Mouse (Mus musculus): ENCODE measurements around the gene Aspdh. TPM values are rescaled to one million over a fixed set of nuclear protein-coding genes. Genes with fewer than 3 reads are reported as not detected.

The Aspdh gene
- 3.8 and 4.0 TPM in 2 replicates for polyA plus RNA-seq (2015; fragmentation: Nextera tagmentation; extraction: Ambion mirVana)

DNA sequence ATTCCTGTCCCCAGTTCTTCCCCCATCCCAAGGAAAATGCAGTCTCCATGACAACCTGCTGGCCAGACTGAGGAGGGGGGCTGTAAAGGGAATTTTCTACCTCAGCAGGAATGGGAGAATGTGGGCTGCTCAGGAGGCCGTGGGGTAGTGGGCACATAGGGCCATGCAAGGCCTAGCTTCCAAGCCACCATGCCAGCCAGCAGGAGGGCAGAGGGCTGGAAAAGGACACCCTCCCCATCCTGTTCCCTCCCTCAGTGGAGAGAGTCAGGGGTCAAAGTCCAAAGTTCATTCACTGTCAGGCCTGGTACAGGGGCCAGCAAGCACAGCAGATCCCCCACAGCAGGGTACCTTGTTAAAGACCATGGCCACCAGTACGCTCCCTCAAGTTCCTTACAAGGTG, at the start of gene Aspdh:
Gene Aspdh (plus strand): TSS at position 281 of the 400 bp plus-strand sequence.
- Histone ChIP-seq H3K4me3 (no peak within 1 kb of the TSS), H3K4me1 (peaks cover 60% of the 10 kb centered on the region), H3K27ac (peak within 1 kb of the TSS; percentile 79), H3K27me3 (peaks cover 4% of the 10 kb centered on the region), H3K36me3 (ENCODE audit: poor library complexity, severe bottlenecking) (peaks cover 40% of the 10 kb centered on the region), H3K9me3 (replicated peaks) (no peaks in the 10 kb centered on the region), H3K9ac (peak within 1 kb of the TSS; percentile 50), H3K4me2 (peak within 1 kb of the TSS; percentile 32)
- ATAC-seq, result no peak
- WGBS, result 47% methylated on average over 2 of the region's 2 CpGs

DNA sequence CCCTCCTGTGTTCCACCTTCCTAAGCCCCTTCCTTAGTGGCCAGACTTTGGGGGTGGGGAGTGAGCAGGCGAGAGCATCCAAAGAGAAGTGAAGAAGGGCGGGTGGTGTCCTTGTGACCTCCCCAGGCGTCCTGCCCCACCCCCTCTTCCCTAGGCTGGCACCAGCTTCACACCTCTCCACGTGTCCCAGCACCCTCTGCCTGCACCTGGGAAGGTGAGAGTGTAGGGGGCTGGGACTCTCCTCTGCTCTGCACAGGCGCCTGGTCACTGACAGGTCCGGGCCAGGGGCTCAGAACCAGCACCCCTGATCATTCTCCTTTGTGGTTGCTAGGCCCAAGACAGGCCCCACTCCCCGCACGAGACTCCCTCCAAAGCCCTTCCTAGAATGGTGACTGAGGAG, 37.5 kb upstream of the Aspdh start:
- 8% methylated on average over 8 of the region's 8 CpGs for WGBS
- H3K9ac ChIP-seq, result peak overlapping the region; percentile 59
- no peaks in the 10 kb centered on the region for H3K9me3 ChIP-seq (replicated peaks)
- H3K4me1 ChIP-seq, result peaks cover 48% of the 10 kb centered on the region
- H3K27me3 ChIP-seq, result no peaks in the 10 kb centered on the region; the same call in 1 of the 2 replicates
- H3K36me3 ChIP-seq (ENCODE audit: poor library complexity, severe bottlenecking), result no peaks in the 10 kb centered on the region
- H3K4me3 ChIP-seq, result peak overlapping the region; percentile 82
- peak overlapping the region; percentile 99 for H3K27ac ChIP-seq
- peak overlapping the region; percentile 58 for H3K4me2 ChIP-seq
- ATAC-seq, result peak; percentile 0; the same call in 1 of the 2 replicates

DNA sequence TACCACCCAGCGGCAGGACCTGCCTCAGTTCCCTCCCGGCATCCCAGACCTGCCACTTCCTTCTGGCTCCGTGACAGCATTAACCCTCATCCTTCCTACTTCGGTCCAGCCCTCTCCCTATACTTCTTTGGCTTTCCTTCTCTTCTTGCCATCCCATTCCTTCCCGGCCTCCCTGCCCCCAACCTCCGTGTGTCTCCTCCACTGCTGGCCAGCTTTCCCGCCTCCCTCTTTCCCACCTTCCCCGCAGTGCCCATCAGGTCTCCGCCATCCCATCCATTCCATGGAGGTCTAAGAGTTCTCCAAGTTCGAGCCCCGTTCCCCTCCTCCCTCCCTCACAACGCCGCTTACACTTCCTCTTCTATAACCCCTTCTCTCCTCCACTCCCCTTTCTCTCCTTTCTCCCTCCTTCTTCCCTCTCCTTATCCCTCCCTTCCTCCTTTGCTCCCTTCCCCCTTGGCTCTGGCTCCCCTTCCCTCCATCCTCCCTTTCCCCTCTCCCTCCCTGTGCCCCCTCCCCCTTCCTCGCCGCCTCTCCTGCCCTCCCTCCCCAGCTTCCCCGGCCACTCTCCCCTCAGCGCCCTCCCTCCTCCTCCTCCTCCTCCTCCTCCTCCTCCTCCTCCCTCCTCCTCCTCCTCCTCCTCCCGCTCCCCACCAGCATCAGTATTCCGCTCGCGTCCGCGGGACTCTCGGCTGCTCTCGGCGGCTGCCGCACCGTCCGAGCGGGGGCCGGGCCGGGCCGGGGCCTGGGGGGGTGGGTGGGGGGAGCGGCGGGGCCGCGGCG, 36.8 kb upstream of the Aspdh start:
- WGBS, result under 1% methylated on average over 18 of the region's 38 CpGs
- H3K4me2 ChIP-seq, result peak overlapping the region; percentile 95

DNA sequence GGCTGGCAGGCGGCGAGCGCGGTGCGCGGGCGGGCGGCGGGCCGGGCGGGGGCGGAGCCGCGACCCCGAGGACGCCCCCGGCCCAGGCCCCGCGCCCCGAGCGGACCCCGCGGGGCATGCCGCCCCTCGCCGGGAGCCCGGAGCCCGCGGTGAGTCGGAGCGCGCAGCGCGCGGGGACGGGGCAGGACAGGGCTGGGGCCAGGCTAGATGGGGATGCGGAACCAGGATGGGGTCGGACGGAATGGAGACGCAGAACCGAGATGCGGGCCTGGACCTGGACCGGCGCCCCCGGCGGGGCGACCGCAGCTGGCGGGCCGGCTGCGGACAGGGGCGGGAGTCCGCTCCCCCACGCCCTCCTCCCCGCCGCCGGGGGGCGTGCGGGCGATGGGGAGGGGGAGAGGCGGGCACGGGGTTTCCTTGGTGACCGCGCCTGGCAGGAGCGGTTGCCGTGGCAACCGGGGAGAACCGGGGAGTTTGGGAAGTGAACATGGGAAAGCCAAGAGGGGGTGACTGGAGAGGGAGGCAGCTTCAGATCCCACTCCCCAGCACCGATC, 36.1 kb upstream of the Aspdh start, which contains the start of gene Lrrc4b:
Gene Lrrc4b (plus strand): TSS at position 51 of the 554 bp plus-strand sequence.
- Histone ChIP-seq H3K4me2 (peak within 1 kb of the TSS; percentile 95), H3K27me3 (no peaks in the 10 kb centered on the region; the same call in 1 of the 2 replicates), H3K4me3 (peak within 1 kb of the TSS; percentile 82), H3K9me3 (replicated peaks) (no peaks in the 10 kb centered on the region), H3K4me1 (peaks cover 57% of the 10 kb centered on the region), H3K27ac (peak within 1 kb of the TSS; percentile 99), H3K9ac (peak within 1 kb of the TSS; percentile 97), H3K36me3 (ENCODE audit: poor library complexity, severe bottlenecking) (peaks cover 2% of the 10 kb centered on the region; the same call in 1 of the 2 replicates)
- peak; percentile 73 for ATAC-seq
- WGBS, result under 1% methylated on average over 60 of the region's 69 CpGs

More for the DNA sequence above, 36.8 kb upstream of the Aspdh start:
- H3K27ac ChIP-seq, result peak overlapping the region; percentile 99
- H3K4me3 ChIP-seq, result peak overlapping the region; percentile 82
- H3K27me3 ChIP-seq, result no peaks in the 10 kb centered on the region; the same call in 1 of the 2 replicates
- H3K36me3 ChIP-seq (ENCODE audit: poor library complexity, severe bottlenecking), result no peaks in the 10 kb centered on the region
- peak overlapping the region; percentile 97 for H3K9ac ChIP-seq
- H3K4me1 ChIP-seq, result peaks cover 55% of the 10 kb centered on the region
- ATAC-seq, result peak; percentile 28
- no peaks in the 10 kb centered on the region for H3K9me3 ChIP-seq (replicated peaks)

DNA sequence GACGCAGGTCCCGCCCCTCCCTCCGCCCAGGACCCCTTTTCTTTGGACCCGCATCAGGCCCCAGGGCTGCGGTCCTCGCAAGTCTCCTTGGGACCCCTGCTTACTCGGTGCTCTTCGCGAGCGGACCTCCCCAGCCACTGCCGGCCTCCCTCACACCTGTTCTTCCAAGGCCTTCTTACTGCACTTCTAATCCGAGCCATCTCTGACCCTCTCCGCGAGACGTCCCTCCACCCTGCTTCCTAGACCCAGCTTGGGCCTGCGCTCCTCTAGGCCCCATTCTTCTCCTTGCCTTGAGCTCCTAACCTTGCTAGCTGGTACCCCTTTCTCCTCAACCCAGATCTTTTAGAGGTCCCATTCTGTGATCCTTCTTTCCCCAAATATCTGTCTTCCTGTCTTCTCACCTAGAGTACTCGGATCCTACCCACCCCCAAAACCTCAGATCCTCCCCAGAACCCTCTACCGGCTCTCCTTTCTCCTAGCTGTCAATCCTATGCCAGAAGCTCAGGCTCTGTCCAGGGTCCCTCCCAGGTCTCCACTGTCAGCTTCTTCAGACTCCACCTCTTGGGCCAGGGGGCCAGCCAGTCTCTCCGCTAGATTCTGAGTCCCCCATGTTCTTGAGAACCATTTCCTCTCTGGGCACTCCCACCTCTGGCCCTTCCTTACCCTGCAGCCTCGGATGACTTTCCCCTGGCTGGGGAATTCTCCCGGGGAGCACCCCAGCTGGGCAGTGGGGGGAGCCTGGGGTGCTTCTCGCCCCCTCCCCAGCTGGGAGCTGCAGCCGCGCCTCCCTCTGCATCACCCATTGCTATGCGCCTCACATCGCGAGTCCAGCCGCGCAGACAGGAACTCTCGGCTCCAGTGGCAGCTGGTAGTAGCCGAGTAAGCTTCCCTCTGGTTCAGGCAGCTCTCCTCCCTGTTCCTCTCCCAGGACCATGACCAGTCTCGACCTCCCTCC, 35.4 kb upstream of the Aspdh start:
- Histone ChIP-seq H3K9me3 (replicated peaks) (no peaks in the 10 kb centered on the region), H3K27me3 (no peaks in the 10 kb centered on the region), H3K4me1 (peaks cover 57% of the 10 kb centered on the region), H3K4me2 (peak overlapping the region; percentile 95), H3K4me3 (peak overlapping the region; percentile 82), H3K9ac (peak overlapping the region; percentile 97), H3K36me3 (ENCODE audit: poor library complexity, severe bottlenecking) (peaks cover 8% of the 10 kb centered on the region), H3K27ac (peak overlapping the region; percentile 99)
- under 1% methylated on average over 32 of the region's 32 CpGs for WGBS
- ATAC-seq, result peak; percentile 11

DNA sequence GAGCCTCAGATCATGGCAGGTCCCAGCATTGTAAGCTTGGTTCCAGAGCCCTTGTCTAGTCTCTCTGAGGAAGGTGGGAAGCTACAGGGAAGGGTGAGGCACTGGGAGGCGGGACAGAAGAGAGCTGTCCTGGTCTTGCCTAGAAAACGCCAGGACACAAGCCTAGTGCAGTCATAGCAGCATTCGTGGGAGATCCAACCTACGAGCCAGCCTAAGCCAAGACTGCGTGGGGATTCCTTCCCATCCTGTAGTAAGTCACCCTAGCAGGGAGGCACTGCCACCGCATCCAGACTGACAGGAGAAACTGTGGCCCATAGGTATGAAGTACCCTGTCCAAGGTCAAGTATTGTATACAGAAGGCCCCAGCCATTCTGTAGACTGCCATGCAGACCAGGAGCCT, 32.6 kb upstream of the Aspdh start:
- peaks cover 53% of the 10 kb centered on the region for H3K4me1 ChIP-seq
- WGBS, result 83% methylated on average over 6 of the region's 6 CpGs

DNA sequence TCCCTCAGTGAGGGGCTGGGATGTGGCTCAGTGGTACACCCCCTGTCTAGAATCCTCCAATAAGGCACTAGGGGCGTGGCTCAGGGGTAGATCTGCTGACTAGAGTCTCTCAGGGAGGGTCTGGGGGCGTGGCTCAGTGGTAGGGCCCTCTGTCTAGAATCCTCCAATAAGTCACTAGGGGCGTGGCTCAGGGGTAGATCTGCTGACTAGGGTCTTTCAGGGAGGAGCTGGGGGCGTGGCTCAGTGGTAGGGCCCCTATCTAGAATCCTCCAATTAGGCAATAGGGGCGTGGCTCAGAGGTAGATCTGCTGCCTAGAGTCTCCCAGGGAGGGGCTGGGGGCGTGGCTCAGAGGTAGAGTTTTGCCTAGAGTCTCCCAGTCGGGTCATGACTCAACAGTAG, 31.8 kb upstream of the Aspdh start:
- no peak overlapping the region for H3K27ac ChIP-seq
- peak; percentile 48 for ATAC-seq

More for the DNA sequence above, 32.6 kb upstream of the Aspdh start:
- Histone ChIP-seq H3K4me3 (no peak overlapping the region), H3K9ac (0 out of 2 replicates have a peak overlapping the region, but pooled peaks have one; percentile 97), H3K27me3 (no peaks in the 10 kb centered on the region), H3K9me3 (replicated peaks) (no peaks in the 10 kb centered on the region), H3K4me2 (no peak overlapping the region), H3K27ac (no peak overlapping the region), H3K36me3 (ENCODE audit: poor library complexity, severe bottlenecking) (peaks cover 17% of the 10 kb centered on the region)
- no peak for ATAC-seq

DNA sequence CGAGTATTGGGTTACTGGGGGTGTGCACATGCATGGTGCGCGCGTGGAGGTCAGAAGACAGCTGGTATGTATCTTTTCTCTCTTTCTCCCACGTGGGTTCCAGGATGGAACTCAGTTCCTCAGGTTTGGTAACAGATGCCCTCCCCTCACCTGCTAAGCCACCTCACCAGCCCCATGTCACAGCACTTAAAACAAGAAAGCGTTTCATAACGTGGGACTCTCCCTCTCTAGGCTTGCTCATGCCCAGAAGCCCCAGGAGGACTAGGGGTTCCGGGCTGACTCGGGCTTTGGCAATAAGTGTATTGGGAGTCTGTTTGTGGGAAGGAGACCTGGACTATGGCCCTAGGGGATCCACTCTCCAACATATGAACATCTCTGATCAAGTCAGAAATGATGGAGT, 31.1 kb upstream of the Aspdh start:
- H3K9me3 ChIP-seq (replicated peaks), result no peaks in the 10 kb centered on the region
- 80% methylated on average over 9 of the region's 9 CpGs for WGBS
- no peak overlapping the region for H3K9ac ChIP-seq
- H3K27ac ChIP-seq, result no peak overlapping the region
- peaks cover 55% of the 10 kb centered on the region for H3K4me1 ChIP-seq
- H3K4me3 ChIP-seq, result no peak overlapping the region
- H3K4me2 ChIP-seq, result no peak overlapping the region
- no peaks in the 10 kb centered on the region for H3K27me3 ChIP-seq
- H3K36me3 ChIP-seq (ENCODE audit: poor library complexity, severe bottlenecking), result peaks cover 17% of the 10 kb centered on the region
- ATAC-seq, result no peak

More for the DNA sequence above, 31.8 kb upstream of the Aspdh start:
- no peak overlapping the region for H3K4me3 ChIP-seq
- peaks cover 53% of the 10 kb centered on the region for H3K4me1 ChIP-seq
- H3K9ac ChIP-seq, result no peak overlapping the region
- H3K36me3 ChIP-seq (ENCODE audit: poor library complexity, severe bottlenecking), result peaks cover 17% of the 10 kb centered on the region
- WGBS, result 9% methylated on average over 7 of the region's 7 CpGs
- H3K4me2 ChIP-seq, result no peak overlapping the region
- no peaks in the 10 kb centered on the region for H3K9me3 ChIP-seq (replicated peaks)
- H3K27me3 ChIP-seq, result no peaks in the 10 kb centered on the region

DNA sequence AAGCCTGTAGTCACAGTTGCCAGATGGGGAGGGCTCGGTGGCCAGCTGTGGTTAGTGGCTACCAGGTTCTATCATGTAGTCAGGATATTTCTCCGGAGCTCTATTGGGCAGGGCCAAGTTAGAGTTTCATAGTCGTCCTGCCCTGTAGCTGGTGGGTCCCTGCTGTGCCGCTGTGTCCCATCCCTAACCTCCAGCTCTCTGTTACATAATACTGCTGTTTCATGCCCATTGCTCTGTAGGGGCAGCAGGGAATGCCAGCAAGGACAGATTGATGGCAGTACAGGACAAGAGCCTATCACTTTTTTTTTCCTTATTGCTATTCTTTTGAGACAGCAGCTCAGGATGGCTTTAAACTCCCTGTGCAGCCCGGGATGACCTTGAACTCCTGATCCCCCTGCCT, 29.4 kb upstream of the Aspdh start:
- 74% methylated on average over 5 of the region's 5 CpGs for WGBS
- Histone ChIP-seq H3K36me3 (ENCODE audit: poor library complexity, severe bottlenecking) (peaks cover 17% of the 10 kb centered on the region), H3K4me2 (no peak overlapping the region), H3K4me1 (peaks cover 48% of the 10 kb centered on the region), H3K27me3 (no peaks in the 10 kb centered on the region), H3K9me3 (replicated peaks) (no peaks in the 10 kb centered on the region), H3K9ac (no peak overlapping the region), H3K4me3 (no peak overlapping the region), H3K27ac (no peak overlapping the region)
- ATAC-seq, result no peak

DNA sequence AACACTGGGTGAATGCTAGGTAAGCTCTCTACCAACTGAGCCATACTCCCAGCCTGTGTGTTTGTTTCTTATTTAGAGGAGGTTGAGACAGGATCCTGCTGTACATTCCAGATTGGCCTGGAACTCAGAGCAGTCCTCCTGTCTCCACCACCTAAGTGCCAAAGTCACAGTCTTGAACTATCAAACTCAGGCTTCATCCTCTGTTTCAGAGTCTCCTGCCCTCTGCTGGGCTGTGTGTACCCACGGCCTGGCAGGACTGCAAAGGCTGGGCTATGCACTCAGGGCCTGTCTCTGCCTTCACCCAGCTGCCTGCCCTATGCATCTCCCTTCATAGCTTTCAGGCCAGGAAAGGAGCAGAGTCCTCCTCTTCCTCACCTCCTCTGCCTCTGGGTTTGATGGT, 28.9 kb upstream of the Aspdh start:
- no peaks in the 10 kb centered on the region for H3K9me3 ChIP-seq (replicated peaks)
- H3K27ac ChIP-seq, result no peak overlapping the region
- H3K27me3 ChIP-seq, result no peaks in the 10 kb centered on the region
- no peak overlapping the region for H3K9ac ChIP-seq
- peaks cover 47% of the 10 kb centered on the region for H3K4me1 ChIP-seq
- H3K4me2 ChIP-seq, result no peak overlapping the region
- H3K4me3 ChIP-seq, result no peak overlapping the region
- 20% methylated on average over 1 of the region's 1 CpGs for WGBS
- peaks cover 17% of the 10 kb centered on the region for H3K36me3 ChIP-seq (ENCODE audit: poor library complexity, severe bottlenecking)
- no peak for ATAC-seq

DNA sequence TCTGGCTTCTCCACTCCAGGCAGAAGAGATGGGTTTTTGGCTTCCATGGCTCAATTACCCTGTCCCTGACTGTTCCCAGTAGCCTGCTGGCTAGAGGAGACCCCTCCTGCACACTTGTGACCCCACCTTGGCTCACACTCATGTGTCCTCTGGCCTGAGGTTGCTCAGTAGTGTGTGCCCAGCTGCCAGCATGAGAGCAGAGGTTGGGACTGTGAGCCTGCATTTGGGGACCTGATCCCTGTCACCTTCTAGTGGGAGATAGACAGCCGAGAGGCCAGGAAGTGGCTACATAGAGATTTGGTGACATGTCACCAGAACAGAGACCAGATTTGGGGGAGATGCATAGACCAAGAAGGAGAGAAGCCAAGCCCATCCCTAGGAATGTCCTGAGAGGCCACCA, 28.0 kb upstream of the Aspdh start:
- 87% methylated on average over 1 of the region's 1 CpGs for whole genome bisulfite sequencing
- H3K4me3 ChIP-seq, result no peak overlapping the region

More for the DNA sequence above, 28.0 kb upstream of the Aspdh start:
- Histone ChIP-seq H3K4me2 (no peak overlapping the region), H3K9me3 (replicated peaks) (no peaks in the 10 kb centered on the region), H3K27me3 (no peaks in the 10 kb centered on the region), H3K27ac (no peak overlapping the region), H3K36me3 (ENCODE audit: poor library complexity, severe bottlenecking) (peaks cover 17% of the 10 kb centered on the region), H3K4me1 (peaks cover 43% of the 10 kb centered on the region), H3K9ac (peak overlapping the region; percentile 22; the same call in 1 of the 2 replicates)
- ATAC-seq, result no peak

Data from forebrain, embryonic 13.5 days (tissue).